Mouse (Mus musculus) embryonic facial prominence, embryonic 13.5 days (tissue): ENCODE data around the gene Kif24. TPM values are rescaled to one million over a fixed set of nuclear protein-coding genes. Genes with fewer than 3 reads are reported as not detected.

ENCODE experiments used
- ATAC-seq: fragments of 200-750 bp; cut with Nextera tagmentation; 2 replicates; pipeline ENCODE4 v1.8.0; 2017; ENCODE audit warnings: low read depth; ENCODE audit not compliant: insufficient number of reproducible peaks, insufficient read depth, low FRiP score, low TSS enrichment
- H3K27ac ChIP-seq: fragments of 300-500 bp; sonication (generic); 2 replicates; pipeline ENCODE4 v1.5.1; 2015; ENCODE audit warnings: moderate library complexity, mild to moderate bottlenecking, inconsistent platforms
- H3K27me3 ChIP-seq: fragments of 300-500 bp; sonication (generic); 2 replicates; pipeline ENCODE4 v1.6.1; 2015; ENCODE audit warnings: mild to moderate bottlenecking, inconsistent platforms
- H3K36me3 ChIP-seq: fragments of 300-500 bp; sonication (generic); 2 replicates; pipeline ENCODE4 v1.6.1; 2015; ENCODE audit warnings: mild to moderate bottlenecking, inconsistent platforms
- H3K4me1 ChIP-seq: fragments of 300-500 bp; sonication (generic); 2 replicates; pipeline ENCODE4 v1.6.1; 2015; ENCODE audit warnings: inconsistent platforms
- H3K4me2 ChIP-seq: fragments of 300-500 bp; sonication (generic); 2 replicates; pipeline ENCODE4 v1.6.1; 2015; ENCODE audit warnings: moderate library complexity, mild to moderate bottlenecking, inconsistent platforms
- H3K4me3 ChIP-seq: fragments of 300-500 bp; sonication (generic); 2 replicates; pipeline ENCODE4 v1.5.1; 2015; ENCODE audit warnings: mild to moderate bottlenecking, inconsistent platforms
- H3K9ac ChIP-seq: fragments of 300-500 bp; sonication (generic); 2 replicates; pipeline ENCODE4 v1.6.1; 2015; ENCODE audit warnings: mild to moderate bottlenecking, inconsistent platforms
- H3K9me3 ChIP-seq: fragments of 300-500 bp; sonication (generic); 2 replicates; pipeline ENCODE4 v1.6.1; 2016; ENCODE audit warnings: inconsistent platforms
- WGBS: fragments of 180-500 bp; shearing (Covaris S2); methylation state at CpG from one replicate; pipeline ENCODE4 v1.1.7; 2015; ENCODE audit warnings: mixed read lengths; 5-methylcytosine and 5-hydroxymethylcytosine counted together
- polyA plus RNA-seq: library from polyadenylated mRNA; unstranded; fragments of >200 nt; fragmentation: Nextera tagmentation; extraction: Ambion mirVana; gene quantifications from 2 replicates; pipeline ENCODE4 v1.2.1, GENCODE M21; 2015

Kif24 gene
- polyA plus RNA-seq, 1 experiment from 2014 or later, result 7.6 TPM

- Histone ChIP-seq H3K36me3 (peaks cover 62% of the 10 kb centered on the region), H3K4me3 (no peak overlapping the region), H3K27me3 (no peaks in the 10 kb centered on the region), H3K9ac (no peak overlapping the region), H3K4me2 (no peak overlapping the region), H3K27ac (no peak overlapping the region), H3K9me3 (no peaks in the 10 kb centered on the region), H3K4me1 (no peaks in the 10 kb centered on the region)
- WGBS, result 94% methylated on average over 9 of the region's 9 CpGs
- no peak for ATAC-seq
These were observed 94.8 kb downstream of the Kif24 start for GRCm38 (mm10) chr4:41369702-41370437.

GRCm38 (mm10) chr4:41368198-41368597, 96.5 kb downstream of the Kif24 start:
- Histone ChIP-seq H3K4me1 (no peaks in the 10 kb centered on the region), H3K27me3 (no peaks in the 10 kb centered on the region), H3K36me3 (peaks cover 48% of the 10 kb centered on the region), H3K9ac (no peak overlapping the region), H3K4me3 (no peak overlapping the region), H3K4me2 (no peak overlapping the region), H3K9me3 (no peaks in the 10 kb centered on the region), H3K27ac (no peak overlapping the region)
- no peak for ATAC-seq
- 94% methylated on average over 4 of the region's 4 CpGs for WGBS

- ATAC-seq, result no peak
- Histone ChIP-seq H3K9me3 (no peaks in the 10 kb centered on the region), H3K9ac (no peak overlapping the region), H3K36me3 (peaks cover 23% of the 10 kb centered on the region), H3K4me2 (no peak overlapping the region), H3K27me3 (no peaks in the 10 kb centered on the region), H3K27ac (no peak overlapping the region), H3K4me1 (no peaks in the 10 kb centered on the region), H3K4me3 (no peak overlapping the region)
- WGBS, result 93% methylated on average over 3 of the region's 3 CpGs
These were observed 103.6 kb downstream of the Kif24 start for GRCm38 (mm10) chr4:41361059-41361458.

DNA sequence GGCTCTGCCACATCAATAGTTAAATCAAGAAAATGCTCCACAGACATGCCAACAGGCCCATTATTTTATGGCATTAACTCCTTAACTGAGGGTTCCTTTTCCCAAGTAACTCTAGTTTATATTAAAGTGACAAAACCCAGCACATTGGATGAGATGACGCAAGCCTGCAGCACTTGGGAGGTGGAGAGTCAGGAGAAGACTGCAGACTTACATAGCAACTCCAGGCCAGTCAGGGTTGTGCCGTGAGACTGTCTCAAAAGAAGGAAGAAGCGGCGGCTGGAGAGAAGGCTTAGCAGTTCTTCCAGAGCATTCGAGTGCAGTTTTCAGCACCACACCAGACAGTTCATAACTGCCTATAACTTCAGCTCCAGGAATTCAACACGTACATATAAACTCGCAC, 105.3 kb downstream of the Kif24 start:
- H3K4me2 ChIP-seq, result no peak overlapping the region
- H3K27me3 ChIP-seq, result no peaks in the 10 kb centered on the region
- WGBS, result 89% methylated on average over 7 of the region's 7 CpGs
- H3K36me3 ChIP-seq, result peaks cover 34% of the 10 kb centered on the region
- no peak overlapping the region for H3K9ac ChIP-seq
- H3K9me3 ChIP-seq, result no peaks in the 10 kb centered on the region; the same call in 1 of the 2 replicates
- no peak overlapping the region for H3K27ac ChIP-seq
- H3K4me1 ChIP-seq, result no peaks in the 10 kb centered on the region
- ATAC-seq, result no peak
- no peak overlapping the region for H3K4me3 ChIP-seq

- Histone ChIP-seq H3K4me1 (no peaks in the 10 kb centered on the region), H3K9ac (no peak overlapping the region), H3K4me3 (no peak overlapping the region), H3K27me3 (no peaks in the 10 kb centered on the region), H3K9me3 (no peaks in the 10 kb centered on the region; the same call in 1 of the 2 replicates), H3K36me3 (peaks cover 36% of the 10 kb centered on the region), H3K4me2 (no peak overlapping the region), H3K27ac (no peak overlapping the region)
- ATAC-seq, result no peak
- 88% methylated on average over 2 of the region's 2 CpGs for WGBS
These were observed 106.0 kb downstream of the Kif24 start for GRCm38 (mm10) chr4:41358669-41359068.

DNA sequence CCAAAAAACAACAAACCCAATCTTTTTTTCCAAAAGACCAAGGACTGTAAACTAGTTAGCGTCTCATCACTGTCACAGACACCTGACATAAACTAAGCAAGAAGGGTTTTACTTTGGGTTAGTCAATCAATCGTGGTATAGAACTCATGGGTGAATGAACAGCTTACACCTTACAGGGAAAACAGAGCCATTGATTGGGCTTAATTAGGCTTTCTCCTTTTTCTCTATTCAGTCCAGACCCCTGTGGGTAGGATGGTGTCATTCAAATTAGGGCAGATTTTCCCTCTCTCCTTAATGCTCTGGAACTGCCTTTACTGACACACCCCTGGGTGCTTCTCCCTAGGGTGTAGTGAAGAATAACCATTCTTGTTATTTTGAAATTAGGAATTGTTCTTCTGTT, 107.5 kb downstream of the Kif24 start:
- 59% methylated on average over 2 of the region's 2 CpGs for WGBS
- Histone ChIP-seq H3K9me3 (no peaks in the 10 kb centered on the region; the same call in 1 of the 2 replicates), H3K27ac (no peak overlapping the region), H3K9ac (no peak overlapping the region), H3K36me3 (peaks cover 44% of the 10 kb centered on the region), H3K4me1 (no peaks in the 10 kb centered on the region), H3K27me3 (no peaks in the 10 kb centered on the region), H3K4me3 (no peak overlapping the region), H3K4me2 (no peak overlapping the region)
- no peak for ATAC-seq

- H3K4me3 ChIP-seq, result no peak overlapping the region
- WGBS, result 92% methylated on average over 1 of the region's 1 CpGs
- H3K9ac ChIP-seq, result no peak overlapping the region
- no peak overlapping the region for H3K4me2 ChIP-seq
- H3K27me3 ChIP-seq, result no peaks in the 10 kb centered on the region
- peaks cover 4% of the 10 kb centered on the region for H3K4me1 ChIP-seq
- ATAC-seq, result no peak
- no peaks in the 10 kb centered on the region; the same call in 1 of the 2 replicates for H3K9me3 ChIP-seq
- H3K27ac ChIP-seq, result no peak overlapping the region
- H3K36me3 ChIP-seq, result peaks cover 32% of the 10 kb centered on the region
These were observed 111.4 kb downstream of the Kif24 start for GRCm38 (mm10) chr4:41353265-41353664.

DNA sequence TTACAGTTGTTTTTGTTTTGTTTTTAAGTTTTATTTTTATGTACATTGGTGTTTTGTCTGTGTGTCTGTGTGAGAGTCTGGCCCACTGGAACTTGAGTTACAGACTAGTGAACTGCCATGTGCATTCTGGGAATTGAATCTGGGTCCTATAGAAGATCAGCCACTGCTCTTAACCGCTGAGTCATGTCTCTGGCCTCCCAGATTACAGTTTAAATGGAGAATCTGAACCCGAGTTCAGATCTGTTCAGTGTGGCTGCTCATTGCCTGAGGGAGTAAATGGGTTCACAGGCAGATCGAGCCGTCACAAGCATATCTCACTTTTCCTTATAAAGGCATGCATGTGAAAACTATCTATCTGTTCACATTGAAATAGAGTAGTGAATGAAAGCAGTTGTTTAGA, 111.9 kb downstream of the Kif24 start:
- Histone ChIP-seq H3K27ac (no peak overlapping the region), H3K9me3 (no peaks in the 10 kb centered on the region; the same call in 1 of the 2 replicates), H3K9ac (no peak overlapping the region), H3K4me2 (no peak overlapping the region), H3K27me3 (no peaks in the 10 kb centered on the region), H3K4me3 (no peak overlapping the region), H3K36me3 (peaks cover 28% of the 10 kb centered on the region), H3K4me1 (peaks cover 9% of the 10 kb centered on the region)
- WGBS, result 89% methylated on average over 4 of the region's 4 CpGs
- ATAC-seq, result no peak

DNA sequence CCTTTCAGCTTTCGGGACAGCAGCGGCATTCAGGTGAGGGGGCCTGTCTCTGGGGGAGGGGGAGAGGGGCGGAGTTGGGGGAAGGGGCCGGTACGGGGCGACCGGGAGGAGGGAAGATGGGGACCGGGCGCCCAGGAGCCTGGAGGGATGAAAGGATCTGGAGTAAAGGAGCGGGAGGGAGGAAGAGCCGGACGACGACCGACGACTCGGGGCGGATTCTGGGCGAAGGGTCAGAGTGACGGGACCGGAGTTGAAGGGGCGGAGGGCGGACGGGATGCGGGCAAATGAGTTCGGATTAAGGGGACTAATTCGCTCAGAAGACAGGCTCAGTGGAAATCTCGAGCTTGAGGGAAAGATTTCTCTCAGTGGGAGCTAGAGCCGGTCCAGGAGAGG, 115.5 kb downstream of the Kif24 start:
- Histone ChIP-seq H3K9me3 (no peaks in the 10 kb centered on the region), H3K9ac (peak overlapping the region; percentile 86), H3K4me3 (peak overlapping the region; percentile 69), H3K4me2 (peak overlapping the region; percentile 69), H3K36me3 (peaks cover 9% of the 10 kb centered on the region), H3K4me1 (peaks cover 10% of the 10 kb centered on the region), H3K27me3 (no peaks in the 10 kb centered on the region), H3K27ac (peak overlapping the region; percentile 95)
- ATAC-seq, result peak; percentile 80
- under 1% methylated on average over 27 of the region's 28 CpGs for WGBS

DNA sequence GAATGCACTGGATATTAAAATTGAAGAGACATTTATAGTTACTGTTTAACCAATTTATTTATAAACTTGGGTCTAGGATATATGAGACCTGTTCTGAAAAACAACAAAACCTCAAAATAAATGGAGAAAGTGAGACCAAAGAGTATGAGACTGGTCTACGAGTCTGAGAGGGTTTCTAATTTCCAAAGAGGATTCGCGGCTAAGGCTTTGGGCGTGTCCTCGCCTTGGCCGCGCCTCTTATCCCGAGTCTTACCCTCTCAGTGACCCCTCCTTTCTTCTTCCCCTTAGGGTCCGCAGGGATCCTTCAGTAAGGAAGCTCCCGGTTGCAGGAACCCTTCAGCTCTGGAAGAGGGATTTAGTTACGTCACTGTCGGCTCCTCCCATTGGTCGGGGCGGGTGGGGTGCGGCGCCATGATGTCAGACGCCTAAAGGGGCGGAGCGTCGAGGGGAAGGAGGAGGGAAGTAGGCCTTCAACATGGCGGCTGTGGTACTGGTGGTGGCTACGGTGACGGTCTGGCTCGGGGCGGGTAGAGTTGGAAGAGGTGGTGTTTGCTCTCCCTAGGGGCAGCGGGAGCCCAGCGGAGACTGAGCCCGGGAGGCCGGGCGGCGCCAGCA, 116.0 kb downstream of the Kif24 start, which contains the start of gene Ubap1:
Gene Ubap1 (plus strand): TSS at position 413 of the 615 bp plus-strand sequence.
- H3K4me3 ChIP-seq, result peak within 1 kb of the TSS; percentile 69
- H3K27me3 ChIP-seq, result no peaks in the 10 kb centered on the region
- peak within 1 kb of the TSS; percentile 95 for H3K27ac ChIP-seq
- peaks cover 10% of the 10 kb centered on the region for H3K4me1 ChIP-seq
- H3K36me3 ChIP-seq, result peaks cover 7% of the 10 kb centered on the region
- under 1% methylated on average over 31 of the region's 31 CpGs for WGBS
- peak; percentile 96 for ATAC-seq
- H3K4me2 ChIP-seq, result peak within 1 kb of the TSS; percentile 69
- H3K9ac ChIP-seq, result peak within 1 kb of the TSS; percentile 86
- no peaks in the 10 kb centered on the region for H3K9me3 ChIP-seq

GRCm38 (mm10) chr4:41347839-41348238, 116.8 kb downstream of the Kif24 start:
- Histone ChIP-seq H3K4me1 (peaks cover 10% of the 10 kb centered on the region), H3K9me3 (no peaks in the 10 kb centered on the region), H3K36me3 (peaks cover 6% of the 10 kb centered on the region), H3K4me2 (peak overlapping the region; percentile 69), H3K4me3 (peak overlapping the region; percentile 69; the same call in 1 of the 2 replicates), H3K27ac (no peak overlapping the region), H3K27me3 (no peaks in the 10 kb centered on the region), H3K9ac (no peak overlapping the region)
- ATAC-seq, result no peak
- WGBS, result 41% methylated on average over 4 of the region's 5 CpGs

GRCm38 (mm10) chr4:41346011-41346410, 118.7 kb downstream of the Kif24 start:
- Histone ChIP-seq H3K4me3 (no peak overlapping the region), H3K4me1 (peaks cover 10% of the 10 kb centered on the region), H3K36me3 (no peaks in the 10 kb centered on the region), H3K27me3 (no peaks in the 10 kb centered on the region), H3K4me2 (no peak overlapping the region), H3K27ac (no peak overlapping the region), H3K9me3 (no peaks in the 10 kb centered on the region), H3K9ac (no peak overlapping the region)
- no peak for ATAC-seq
- WGBS, result 71% methylated on average over 2 of the region's 2 CpGs
